Mouse (Mus musculus): ENCODE data around the gene Rapgef1. TPM values are rescaled to one million over a fixed set of nuclear protein-coding genes. Genes with fewer than 3 reads are reported as not detected.

Rapgef1 gene
- polyA plus RNA-seq, 1 experiment: 2.0 TPM

GRCm38 (mm10) chr2:29663260-29663877 lies 43.8 kb downstream of the Rapgef1 start:
- Histone ChIP-seq H3K4me1 (ENCODE audit: control insufficient read depth) (peaks cover 28% of the 10 kb centered on the region), H3K36me3 (ENCODE audit: control insufficient read depth) (peaks cover 10% of the 10 kb centered on the region), H3K4me3 (replicated peaks) (no peak overlapping the region), H3K27me3 (ENCODE audit: control insufficient read depth) (no peaks in the 10 kb centered on the region), H3K9me3 (ENCODE audit: control insufficient read depth, low read length) (no peaks in the 10 kb centered on the region)
- TF ChIP-seq TAL1 (IDR thresholded peaks at IDR 0.05; ENCODE audit: low read length): no peak
- no peak for TF ChIP-seq GATA1 (IDR thresholded peaks at IDR 0.05; ENCODE audit: low read length)

GRCm38 (mm10) chr2:29665421-29665820 lies 45.9 kb downstream of the Rapgef1 start:
- Histone ChIP-seq H3K36me3 (ENCODE audit: control insufficient read depth) (peaks cover 12% of the 10 kb centered on the region), H3K27me3 (ENCODE audit: control insufficient read depth) (no peaks in the 10 kb centered on the region), H3K9me3 (ENCODE audit: control insufficient read depth, low read length) (no peaks in the 10 kb centered on the region), H3K4me1 (ENCODE audit: control insufficient read depth) (peaks cover 34% of the 10 kb centered on the region), H3K4me3 (replicated peaks) (no peak overlapping the region)
- no peak for TF ChIP-seq TAL1 (IDR thresholded peaks at IDR 0.05; ENCODE audit: low read length)
- TF ChIP-seq GATA1 (IDR thresholded peaks at IDR 0.05; ENCODE audit: low read length): no peak

- no peak overlapping the region for H3K4me3 ChIP-seq (replicated peaks)
- TF ChIP-seq TAL1 (IDR thresholded peaks at IDR 0.05; ENCODE audit: low read length) (no peak), GATA1 (IDR thresholded peaks at IDR 0.05; ENCODE audit: low read length) (no peak)
- H3K36me3 ChIP-seq (ENCODE audit: control insufficient read depth): peaks cover 12% of the 10 kb centered on the region
- no peaks in the 10 kb centered on the region for H3K9me3 ChIP-seq (ENCODE audit: control insufficient read depth, low read length)
- no peaks in the 10 kb centered on the region for H3K27me3 ChIP-seq (ENCODE audit: control insufficient read depth)
- H3K4me1 ChIP-seq (ENCODE audit: control insufficient read depth): peaks cover 40% of the 10 kb centered on the region
Measured at GRCm38 (mm10) chr2:29666589-29666988, 47.1 kb downstream of the Rapgef1 start.

GRCm38 (mm10) chr2:29667109-29667508 lies 47.6 kb downstream of the Rapgef1 start:
- no peaks in the 10 kb centered on the region for H3K9me3 ChIP-seq (ENCODE audit: control insufficient read depth, low read length)
- H3K36me3 ChIP-seq (ENCODE audit: control insufficient read depth): peaks cover 11% of the 10 kb centered on the region
- H3K27me3 ChIP-seq (ENCODE audit: control insufficient read depth): no peaks in the 10 kb centered on the region
- no peak for TF ChIP-seq GATA1 (IDR thresholded peaks at IDR 0.05; ENCODE audit: low read length)
- no peak for TF ChIP-seq TAL1 (IDR thresholded peaks at IDR 0.05; ENCODE audit: low read length)
- no peak overlapping the region for H3K4me3 ChIP-seq (replicated peaks)
- peaks cover 38% of the 10 kb centered on the region for H3K4me1 ChIP-seq (ENCODE audit: control insufficient read depth)

GRCm38 (mm10) chr2:29668011-29668691 lies 48.6 kb downstream of the Rapgef1 start:
- no peaks in the 10 kb centered on the region for H3K9me3 ChIP-seq (ENCODE audit: control insufficient read depth, low read length)
- H3K27me3 ChIP-seq (ENCODE audit: control insufficient read depth): no peaks in the 10 kb centered on the region
- no peak overlapping the region for H3K4me3 ChIP-seq (replicated peaks)
- H3K36me3 ChIP-seq (ENCODE audit: control insufficient read depth): peaks cover 10% of the 10 kb centered on the region
- TF ChIP-seq GATA1 (IDR thresholded peaks at IDR 0.05; ENCODE audit: low read length) (no peak), TAL1 (IDR thresholded peaks at IDR 0.05; ENCODE audit: low read length) (no peak)
- peaks cover 33% of the 10 kb centered on the region for H3K4me1 ChIP-seq (ENCODE audit: control insufficient read depth)

- Histone ChIP-seq H3K27me3 (ENCODE audit: control insufficient read depth) (no peaks in the 10 kb centered on the region), H3K4me3 (replicated peaks) (no peak overlapping the region), H3K36me3 (ENCODE audit: control insufficient read depth) (peaks cover 11% of the 10 kb centered on the region), H3K4me1 (ENCODE audit: control insufficient read depth) (peaks cover 33% of the 10 kb centered on the region), H3K9me3 (ENCODE audit: control insufficient read depth, low read length) (no peaks in the 10 kb centered on the region)
- no peak for TF ChIP-seq GATA1 (IDR thresholded peaks at IDR 0.05; ENCODE audit: low read length)
- no peak for TF ChIP-seq TAL1 (IDR thresholded peaks at IDR 0.05; ENCODE audit: low read length)
Measured at GRCm38 (mm10) chr2:29668963-29669362, 49.4 kb downstream of the Rapgef1 start.

GRCm38 (mm10) chr2:29669711-29670110 lies 50.2 kb downstream of the Rapgef1 start:
- no peak for TF ChIP-seq TAL1 (IDR thresholded peaks at IDR 0.05; ENCODE audit: low read length)
- TF ChIP-seq GATA1 (IDR thresholded peaks at IDR 0.05; ENCODE audit: low read length): no peak
- H3K4me3 ChIP-seq (replicated peaks): no peak overlapping the region
- peaks cover 37% of the 10 kb centered on the region for H3K4me1 ChIP-seq (ENCODE audit: control insufficient read depth)
- peaks cover 16% of the 10 kb centered on the region for H3K36me3 ChIP-seq (ENCODE audit: control insufficient read depth)
- H3K9me3 ChIP-seq (ENCODE audit: control insufficient read depth, low read length): no peaks in the 10 kb centered on the region
- no peaks in the 10 kb centered on the region for H3K27me3 ChIP-seq (ENCODE audit: control insufficient read depth)

GRCm38 (mm10) chr2:29670231-29670991 lies 50.9 kb downstream of the Rapgef1 start:
- H3K36me3 ChIP-seq (ENCODE audit: control insufficient read depth): peaks cover 16% of the 10 kb centered on the region
- peaks cover 37% of the 10 kb centered on the region for H3K4me1 ChIP-seq (ENCODE audit: control insufficient read depth)
- H3K27me3 ChIP-seq (ENCODE audit: control insufficient read depth): no peaks in the 10 kb centered on the region
- no peak overlapping the region for H3K4me3 ChIP-seq (replicated peaks)
- TF ChIP-seq GATA1 (IDR thresholded peaks at IDR 0.05; ENCODE audit: low read length) (no peak), TAL1 (IDR thresholded peaks at IDR 0.05; ENCODE audit: low read length) (no peak)
- H3K9me3 ChIP-seq (ENCODE audit: control insufficient read depth, low read length): no peaks in the 10 kb centered on the region

GRCm38 (mm10) chr2:29671374-29671773 lies 51.9 kb downstream of the Rapgef1 start:
- TF ChIP-seq GATA1 (IDR thresholded peaks at IDR 0.05; ENCODE audit: low read length) (no peak), TAL1 (IDR thresholded peaks at IDR 0.05; ENCODE audit: low read length) (no peak)

More at GRCm38 (mm10) chr2:29671374-29671773, 51.9 kb downstream of the Rapgef1 start:
- Histone ChIP-seq H3K27me3 (ENCODE audit: control insufficient read depth) (no peaks in the 10 kb centered on the region), H3K36me3 (ENCODE audit: control insufficient read depth) (peaks cover 16% of the 10 kb centered on the region), H3K9me3 (ENCODE audit: control insufficient read depth, low read length) (no peaks in the 10 kb centered on the region), H3K4me1 (ENCODE audit: control insufficient read depth) (peaks cover 30% of the 10 kb centered on the region), H3K4me3 (replicated peaks) (no peak overlapping the region)
